9 mouse cellular contexts compared by ENCODE assay signal in genomic region chr7:28866769-28867507, GRCm38 (mm10). TPM values are rescaled to one million over a fixed set of nuclear protein-coding genes. Genes with fewer than 3 reads are reported as not detected.
A peak's percentile ranks its signal among the peaks of the same experiment; 100 is the strongest.
DNase-seq lines count a peak whose midpoint lies in the region; ATAC-seq and TF ChIP-seq lines count a peak whose summit lies in the region.
"Had no signal": no experiment of that assay in that cellular context is flagged by ENCODE, and none has a peak within 500 bp of the region (broad histone marks: within the 10 kb centered on the region; RNA-seq: fewer than 3 reads in every experiment).

No protein-coding gene starts in this region.

- TF ChIP-seq CTCF in kidney, adult 2 months (conservative IDR thresholded peaks at IDR 0.05; ENCODE audit: insufficient read depth, insufficient read length, low read depth, low read length) = no peak

- peak overlapping the region; percentile 2; the same call in 1 of the 2 replicates for H3K27ac ChIP-seq in kidney, adult 2 months (ENCODE audit: insufficient read depth, low read depth, low read length)
- peak overlapping the region; percentile 50 for H3K27ac ChIP-seq in limb, embryonic 15.5 days
- H3K27ac ChIP-seq in midbrain, embryonic 14.5 days (replicated peaks; ENCODE audit: low read depth, low read length) = no peak overlapping the region

- H3K9ac ChIP-seq in limb, embryonic 15.5 days = no peak overlapping the region
- no peak overlapping the region for H3K9ac ChIP-seq in midbrain, embryonic 14.5 days (replicated peaks; ENCODE audit: low read length)
- H3K9ac ChIP-seq: forebrain, postnatal 0 days had no signal

- H3K36me3 ChIP-seq in kidney, adult 2 months (ENCODE audit: control insufficient read depth, insufficient read depth, low read length) = no peaks in the 10 kb centered on the region
- no peaks in the 10 kb centered on the region for H3K36me3 ChIP-seq in limb, embryonic 15.5 days
- no peaks in the 10 kb centered on the region for H3K36me3 ChIP-seq in midbrain, embryonic 14.5 days (ENCODE audit: control insufficient read depth, insufficient read depth, low read length)

- no peaks in the 10 kb centered on the region for H3K9me3 ChIP-seq in limb, embryonic 15.5 days
- no peaks in the 10 kb centered on the region for H3K9me3 ChIP-seq in midbrain, embryonic 14.5 days (ENCODE audit: control insufficient read depth, low read length)

- 86% methylated on average over 28 of the region's 28 CpGs for WGBS in kidney, adult 2 months
- 79% methylated on average over 28 of the region's 28 CpGs for WGBS in limb, embryonic 15.5 days
- 93% methylated on average over 28 of the region's 28 CpGs for WGBS in midbrain, embryonic 14.5 days

- no peak overlapping the region for H3K4me3 ChIP-seq in kidney, adult 2 months (ENCODE audit: insufficient read depth, low read depth, low read length)
- no peak overlapping the region for H3K4me3 ChIP-seq in limb, embryonic 15.5 days
- H3K4me3 ChIP-seq in midbrain, embryonic 14.5 days (replicated peaks; ENCODE audit: low read depth, low read length) = no peak overlapping the region

- no peak for ATAC-seq in limb, embryonic 15.5 days (ENCODE audit: insufficient number of reproducible peaks, low FRiP score, low TSS enrichment, low read depth)
- no peak for ATAC-seq in midbrain, embryonic 14.5 days (ENCODE audit: low FRiP score, low TSS enrichment)

- no peak for TF ChIP-seq POLR2A in kidney, adult 2 months (IDR thresholded peaks at IDR 0.05; ENCODE audit: low read depth, low read length)

- no peak for DNase-seq in kidney, adult 2 months
- no peak for DNase-seq in kidney, postnatal 14 days
- DNase-seq in B cell, adult 2 months = peak; percentile 29 to 41
- DNase-seq in MEL-GATA-1-ER (ENCODE audit: extremely low read depth, low read depth) = peak; percentile 47
- DNase-seq in midbrain, embryonic 14.5 days = no peak
- DNase-seq in gastrocnemius, adult 8-10 months (ENCODE audit: low spot score in 2 of 2) = no peak
- no peak for DNase-seq in adrenal gland, postnatal 36 days

- H3K27me3 ChIP-seq in kidney, adult 2 months (replicated peaks; ENCODE audit: control insufficient read depth, insufficient read depth, low read length) = no peaks in the 10 kb centered on the region
- H3K27me3 ChIP-seq in limb, embryonic 15.5 days = no peaks in the 10 kb centered on the region
- H3K27me3 ChIP-seq in midbrain, embryonic 14.5 days (ENCODE audit: control insufficient read depth, insufficient read depth, low read length) = no peaks in the 10 kb centered on the region

- no peaks in the 10 kb centered on the region for H3K4me1 ChIP-seq in kidney, adult 2 months (ENCODE audit: control insufficient read depth, insufficient read depth, low read length)
- H3K4me1 ChIP-seq in limb, embryonic 15.5 days = peaks cover 36% of the 10 kb centered on the region
- 0 out of 2 replicates have a peak, but pooled peaks cover 7% of the 10 kb centered on the region for H3K4me1 ChIP-seq in midbrain, embryonic 14.5 days (ENCODE audit: control insufficient read depth, insufficient read depth, low read length)

- no peak overlapping the region for H3K4me2 ChIP-seq in limb, embryonic 15.5 days
- no peak overlapping the region for H3K4me2 ChIP-seq in midbrain, embryonic 14.5 days (ENCODE audit: low read length)

RNA-seq across cellular contexts. Expression of gene Lgals7, which starts 3.3 kb away (rescaled TPM):
- polyA plus RNA-seq in kidney, adult 2 months (2012; rRNA removed) = 1.1 and 1.6 TPM in 2 replicates
- polyA plus RNA-seq in limb, embryonic 15.5 days (2015; fragmentation: Nextera tagmentation; extraction: Ambion mirVana) = 171 and 257 TPM in 2 replicates
- 7.9 and 22.6 TPM in 2 replicates for polyA plus RNA-seq in midbrain, embryonic 14.5 days (2014; fragmentation: Nextera tagmentation; extraction: Ambion mirVana)
- not detected for total RNA-seq in gastrocnemius, adult 8-10 months (2022)
- total RNA-seq in adrenal gland, postnatal 36 days (2021) = under 1 TPM; 0.72 to 0.86 TPM

RNA-seq across cellular contexts. Expression of gene Capn12, which starts 14.3 kb away (rescaled TPM):
- polyA plus RNA-seq in kidney, adult 2 months (2012; rRNA removed) = 0.11 and 0.24 TPM in 2 replicates
- polyA plus RNA-seq in limb, embryonic 15.5 days (2015; fragmentation: Nextera tagmentation; extraction: Ambion mirVana) = 0.97 and 1.3 TPM in 2 replicates
- 0.33 and 0.55 TPM in 2 replicates for polyA plus RNA-seq in midbrain, embryonic 14.5 days (2014; fragmentation: Nextera tagmentation; extraction: Ambion mirVana)
- total RNA-seq in gastrocnemius, adult 8-10 months (2022) = under 1 TPM in 1 of 4 experiments, not detected in 3; 0.11 TPM
- under 1 TPM; 0.30 to 0.33 TPM for total RNA-seq in adrenal gland, postnatal 36 days (2021)
- total RNA-seq: forebrain, postnatal 0 days had no signal

RNA-seq across cellular contexts. Expression of gene Lgals4, which starts 33.3 kb away (rescaled TPM):
- 22.8 and 25.0 TPM in 2 replicates for polyA plus RNA-seq in kidney, adult 2 months (2012; rRNA removed)
- 11.6 and 13.8 TPM in 2 replicates for polyA plus RNA-seq in limb, embryonic 15.5 days (2015; fragmentation: Nextera tagmentation; extraction: Ambion mirVana)
- polyA plus RNA-seq in midbrain, embryonic 14.5 days (2014; fragmentation: Nextera tagmentation; extraction: Ambion mirVana) = 1.7 and 3.3 TPM in 2 replicates
- 1 to 10 TPM in 3 of 4 experiments, under 1 TPM in 1; 0.58 to 1.6 (median 1.4) TPM for total RNA-seq in gastrocnemius, adult 8-10 months (2022)
- total RNA-seq in adrenal gland, postnatal 36 days (2021) = 10 to 100 TPM; 11.3 to 12.7 TPM

RNA-seq across cellular contexts. Expression of gene Ech1, which starts 41.9 kb away (rescaled TPM):
- polyA plus RNA-seq in kidney, adult 2 months (2012; rRNA removed) = 865 and 950 TPM in 2 replicates
- polyA plus RNA-seq in limb, embryonic 15.5 days (2015; fragmentation: Nextera tagmentation; extraction: Ambion mirVana) = 217 and 232 TPM in 2 replicates
- polyA plus RNA-seq in midbrain, embryonic 14.5 days (2014; fragmentation: Nextera tagmentation; extraction: Ambion mirVana) = 62.4 and 78.1 TPM in 2 replicates
- 100 to 1,000 TPM; 222 to 343 (median 237) TPM for total RNA-seq in gastrocnemius, adult 8-10 months (2022)
- total RNA-seq in adrenal gland, postnatal 36 days (2021) = 100 to 1,000 TPM; 543 to 577 TPM

RNA-seq across cellular contexts. Expression of gene Hnrnpl, which starts 58.6 kb away (rescaled TPM):
- 172 and 214 TPM in 2 replicates for polyA plus RNA-seq in kidney, adult 2 months (2012; rRNA removed)
- 201 and 221 TPM in 2 replicates for polyA plus RNA-seq in limb, embryonic 15.5 days (2015; fragmentation: Nextera tagmentation; extraction: Ambion mirVana)
- 168 and 170 TPM in 2 replicates for polyA plus RNA-seq in midbrain, embryonic 14.5 days (2014; fragmentation: Nextera tagmentation; extraction: Ambion mirVana)
- 100 to 1,000 TPM; 105 to 116 (median 109) TPM for total RNA-seq in gastrocnemius, adult 8-10 months (2022)
- total RNA-seq in adrenal gland, postnatal 36 days (2021) = 100 to 1,000 TPM; 415 to 420 TPM

Comparison
In these comparisons a context has a peak if more than half of its experiments do, and no peak if none do; other contexts are left out.
1. DNase-seq: peak in B cell, adult 2 months (2 of 2) and MEL-GATA-1-ER (single experiment); none in kidney, adult 2 months (single experiment), kidney, postnatal 14 days (single experiment), midbrain, embryonic 14.5 days (single experiment), gastrocnemius, adult 8-10 months (0 of 2) and adrenal gland, postnatal 36 days (0 of 2).